Mouse (Mus musculus): ENCODE data around the gene Armc12. TPM values are rescaled to one million over a fixed set of nuclear protein-coding genes. Genes with fewer than 3 reads are reported as not detected.

Armc12 gene
- not detected for polyA plus RNA-seq (2017; shearing (Covaris generic))

DNA sequence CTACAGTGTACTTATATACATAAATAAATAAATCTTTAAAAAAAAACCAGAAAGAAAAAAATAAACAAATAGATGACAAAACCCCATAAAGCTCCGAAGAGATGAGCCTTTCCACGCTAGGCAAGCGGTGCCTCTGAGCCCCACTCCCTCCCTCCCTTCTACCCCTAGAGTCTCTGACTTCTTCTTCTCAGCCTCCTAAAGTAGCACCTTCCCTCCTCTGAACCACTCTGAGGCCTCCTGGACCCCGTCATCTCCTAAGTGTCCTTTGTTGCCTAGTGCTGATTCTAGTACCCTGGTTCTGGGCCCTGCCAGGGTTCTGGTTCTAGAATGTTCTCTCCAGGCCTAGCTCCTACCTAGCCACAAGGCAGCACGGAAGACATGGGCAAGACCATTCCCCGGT is at the start of gene Armc12:
Gene Armc12, plus strand, starts transcription at position 301 of the 400 bp plus-strand sequence.
- no peak for ATAC-seq

DNA sequence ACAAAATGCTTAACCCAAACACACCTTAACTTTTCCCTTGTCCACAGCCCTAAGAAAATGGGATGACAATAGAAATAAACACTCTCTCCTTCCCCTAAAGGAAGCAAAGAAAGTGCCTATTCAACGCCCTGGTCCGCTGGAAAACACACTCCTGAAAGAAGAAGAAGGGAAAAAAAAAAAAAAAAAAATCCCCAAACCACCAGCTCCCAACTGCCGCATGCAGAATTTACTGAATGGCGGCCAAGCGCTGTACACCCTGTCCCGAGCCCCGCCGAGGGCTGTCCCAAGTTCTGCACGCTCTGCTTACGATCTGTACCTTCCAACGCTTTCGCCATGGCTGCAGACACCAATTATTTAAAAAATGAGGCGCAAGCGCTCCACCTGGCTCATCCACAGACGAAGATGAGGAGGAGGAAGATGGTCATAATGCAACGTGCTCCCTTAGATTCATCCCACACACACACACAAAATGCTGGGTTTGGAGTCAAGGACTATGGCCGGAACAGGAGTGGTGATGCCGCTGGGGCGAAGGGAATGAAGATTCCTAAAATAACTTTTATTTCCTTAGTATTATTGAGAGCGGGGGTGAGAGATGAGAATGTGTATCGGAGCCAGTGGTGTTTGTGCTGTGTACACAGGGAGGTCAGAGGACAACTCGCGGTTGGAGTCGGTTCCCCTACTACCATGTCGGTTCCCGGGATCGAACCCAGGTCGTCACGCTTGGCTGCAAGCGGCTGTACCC is 45.7 kb upstream of the Armc12 start:
- peak; percentile 2 for ATAC-seq

DNA sequence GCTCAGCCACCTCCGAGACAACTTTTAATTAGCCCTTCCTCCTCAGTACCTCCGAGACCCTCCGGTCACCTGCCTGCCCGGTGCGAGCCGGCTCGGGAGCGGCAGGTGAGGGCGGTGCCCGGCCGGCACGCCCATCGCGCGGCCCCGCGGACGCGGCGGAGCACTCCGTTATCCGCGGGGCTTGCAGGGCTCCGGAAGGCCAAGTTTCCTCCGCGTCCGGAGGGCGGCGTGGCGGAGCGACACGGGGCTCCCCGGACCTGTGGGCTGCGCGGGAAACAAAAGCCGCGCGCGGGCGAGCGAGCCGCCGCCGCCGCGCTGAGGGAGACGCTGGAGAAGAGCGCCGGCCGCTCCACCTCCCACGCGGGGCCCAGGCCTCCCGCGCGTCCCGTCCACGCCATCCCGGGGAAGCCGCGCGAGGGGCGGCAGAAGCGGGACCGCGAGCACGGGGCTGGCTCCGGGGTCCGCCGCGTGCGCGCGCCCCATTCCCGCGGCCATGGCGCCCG is 45.1 kb upstream of the Armc12 start:
- ATAC-seq, result peak; percentile 37

DNA sequence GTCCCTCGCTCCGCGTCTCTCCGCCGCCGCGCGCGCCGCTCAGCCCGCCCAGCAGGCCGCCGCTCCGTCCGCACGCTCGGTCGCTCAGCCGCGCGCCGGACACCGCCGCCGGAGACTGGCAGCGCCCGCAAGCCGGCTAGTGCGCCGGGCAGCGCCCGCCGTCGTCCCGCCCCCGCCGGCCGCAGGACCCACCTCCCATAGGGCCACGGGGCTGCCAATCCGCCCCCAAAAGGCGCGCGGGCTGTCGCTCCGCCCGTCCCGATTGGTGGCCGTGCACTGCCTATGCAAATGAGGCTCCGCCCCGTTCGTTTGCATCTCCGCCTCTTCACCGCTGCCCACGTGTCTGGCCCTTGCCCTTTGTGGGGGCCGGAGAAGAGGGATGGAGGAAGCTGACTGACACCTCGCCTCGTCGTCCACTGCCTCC is 44.6 kb upstream of the Armc12 start:
- ATAC-seq, result peak; percentile 97

DNA sequence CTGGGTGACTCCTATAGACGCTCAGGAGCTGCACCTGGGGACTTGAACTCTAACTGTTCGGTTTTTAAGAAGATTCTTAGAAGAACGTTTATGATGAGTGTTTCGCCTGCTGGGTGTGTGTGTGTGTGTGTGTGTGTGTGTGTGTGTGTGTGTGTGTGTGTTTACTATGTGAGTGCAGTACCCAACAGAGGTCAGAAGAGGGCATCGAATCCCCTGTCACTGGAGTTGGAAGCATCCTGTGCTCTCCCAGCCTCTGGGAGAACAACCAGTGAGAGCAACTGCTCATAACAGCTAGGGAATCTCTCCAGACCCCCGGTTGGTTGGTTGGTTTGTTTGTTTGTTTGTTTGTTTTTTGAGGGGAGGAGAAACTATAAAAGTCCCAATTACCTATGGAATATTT is 43.9 kb upstream of the Armc12 start:
- no peak for ATAC-seq

DNA sequence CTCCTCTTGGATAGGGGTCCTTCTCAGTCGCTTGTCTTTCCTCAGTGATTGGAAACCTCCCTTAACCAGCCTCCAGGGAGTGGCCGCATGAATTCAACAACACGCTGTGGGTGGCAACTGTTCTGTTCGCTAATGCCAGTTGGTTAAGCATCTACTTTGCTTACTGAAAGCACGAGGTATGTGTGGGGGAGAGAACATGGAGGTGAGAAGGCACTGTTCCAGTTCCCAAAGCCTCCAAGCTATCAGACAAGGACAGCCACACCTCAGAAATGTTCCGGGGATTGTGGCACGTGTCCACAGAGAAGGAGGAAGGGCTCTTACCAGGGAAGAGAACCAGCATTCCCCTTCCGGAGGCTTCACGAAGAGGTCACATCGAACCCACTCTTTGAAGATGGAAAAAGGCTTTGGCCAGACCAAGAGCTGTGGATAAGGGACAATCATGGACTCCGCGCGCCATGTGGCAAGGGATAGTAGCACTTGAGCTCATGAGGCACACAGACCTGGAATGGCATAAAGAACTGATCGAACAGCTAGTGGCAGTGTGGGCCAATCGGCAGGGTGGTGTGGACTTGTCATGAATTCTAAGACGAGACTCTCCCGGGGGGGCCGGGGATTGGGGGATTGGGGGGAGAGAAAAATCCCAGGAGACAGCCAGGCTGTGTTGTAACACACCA is 42.9 kb upstream of the Armc12 start:
- ATAC-seq, result no peak

DNA sequence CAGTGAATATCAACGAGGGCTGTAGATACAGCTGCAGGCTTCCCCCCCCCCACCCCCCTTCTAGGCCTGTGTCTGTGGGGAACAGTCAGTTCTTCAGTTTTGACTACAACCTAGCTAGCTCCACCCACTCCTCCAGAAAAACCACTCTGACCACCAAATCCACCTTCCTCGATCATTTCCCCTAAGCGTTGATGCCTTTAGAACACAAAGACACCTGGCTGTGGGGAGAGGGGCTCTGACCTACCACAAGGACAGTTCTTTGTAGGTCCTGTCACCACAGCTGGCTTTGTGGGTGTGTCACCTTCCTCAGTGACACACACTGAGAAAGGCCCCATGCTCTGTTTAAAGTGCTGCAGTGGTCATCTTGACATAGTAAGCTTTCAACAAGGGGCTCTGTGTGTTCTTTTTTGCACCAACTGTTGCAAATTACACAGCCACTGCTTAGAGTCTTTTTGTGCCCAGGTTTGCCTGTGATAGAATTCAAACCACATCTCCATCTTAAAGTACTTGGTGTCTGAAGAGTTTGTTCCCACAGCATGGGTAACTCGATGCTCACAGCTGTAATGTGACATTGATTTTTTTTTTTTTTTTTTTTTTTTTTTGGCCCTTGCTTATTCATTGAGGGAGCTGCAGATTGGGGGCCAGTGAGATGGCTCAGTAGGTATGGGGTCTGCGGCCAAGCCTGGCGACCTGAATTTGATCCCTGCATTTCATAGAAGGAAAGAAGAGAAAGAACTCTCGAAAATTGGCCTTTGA is 42.2 kb upstream of the Armc12 start:
- no peak for ATAC-seq

DNA sequence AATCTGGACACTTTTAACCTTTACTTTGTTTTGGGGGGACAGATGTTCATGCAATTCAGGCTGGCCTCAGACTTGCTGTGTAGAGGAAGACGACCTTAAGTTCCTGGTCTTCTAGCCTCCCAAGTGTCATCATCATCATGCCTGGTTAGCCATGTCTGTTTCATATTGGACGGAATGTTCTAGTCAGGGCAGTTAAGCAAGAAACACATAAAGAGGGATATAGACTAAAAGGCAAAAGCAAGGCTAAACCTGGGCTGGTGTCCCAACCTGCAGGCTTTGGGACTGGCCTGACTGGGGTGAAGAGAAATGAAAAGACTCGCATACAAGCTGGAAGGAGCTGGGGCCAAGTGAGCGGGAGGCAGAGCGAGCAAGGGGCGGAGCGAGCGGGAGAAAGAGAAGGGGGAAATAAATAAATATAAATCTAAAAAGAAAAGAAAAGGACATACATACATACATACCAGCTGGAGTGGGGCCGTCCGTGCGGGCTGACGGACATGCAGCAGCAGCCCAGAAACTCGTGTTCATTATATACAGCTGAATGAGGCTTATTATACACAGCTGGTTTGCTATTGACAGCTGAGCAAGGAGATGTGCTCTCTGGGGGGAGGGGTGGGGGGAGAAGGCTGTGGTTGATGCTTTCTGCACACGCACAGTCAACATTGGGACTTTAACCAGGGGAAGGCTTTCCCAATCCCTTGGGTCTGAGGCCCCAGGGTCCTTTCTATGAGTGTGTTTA is 39.4 kb upstream of the Armc12 start:
- no peak for ATAC-seq

DNA sequence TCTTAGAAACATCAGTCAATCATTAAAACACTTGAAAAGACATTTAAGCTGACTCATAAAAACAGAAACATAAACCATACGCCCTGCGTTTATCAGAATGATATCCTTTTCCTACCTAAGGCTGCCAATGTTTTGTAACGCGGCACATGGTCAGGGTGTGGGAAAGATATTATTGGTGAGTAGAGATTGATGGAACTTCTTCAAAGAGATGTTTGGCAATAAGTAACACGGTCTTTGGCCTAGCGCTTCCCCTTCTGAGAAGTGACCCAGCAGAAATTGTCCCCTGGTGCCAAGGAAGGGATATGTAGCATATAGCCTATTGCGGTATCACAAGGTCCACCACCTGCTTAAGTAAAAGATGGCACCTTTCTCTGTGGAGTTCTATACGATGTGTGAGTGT is 34.8 kb upstream of the Armc12 start:
- no peak for ATAC-seq

DNA sequence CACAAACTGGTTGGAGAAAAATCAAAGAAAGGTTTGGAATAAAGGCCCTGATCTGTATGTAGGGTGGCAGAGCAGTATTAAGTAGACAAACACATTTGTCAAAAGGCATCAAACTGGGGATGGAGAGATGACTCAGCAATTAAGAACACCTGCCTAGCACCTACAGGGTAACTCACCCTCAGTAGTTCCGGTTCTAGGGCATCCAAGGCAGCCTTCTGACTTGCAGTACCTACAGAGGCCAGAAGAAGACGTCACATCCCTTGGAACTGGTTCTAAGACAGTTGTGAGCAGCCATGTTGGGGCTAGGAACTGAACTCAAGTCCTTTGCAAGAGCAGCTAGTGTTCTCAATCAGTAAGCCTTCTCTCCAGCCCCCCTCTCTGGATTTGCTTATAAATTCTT is 31.4 kb upstream of the Armc12 start:
- no peak for ATAC-seq

DNA sequence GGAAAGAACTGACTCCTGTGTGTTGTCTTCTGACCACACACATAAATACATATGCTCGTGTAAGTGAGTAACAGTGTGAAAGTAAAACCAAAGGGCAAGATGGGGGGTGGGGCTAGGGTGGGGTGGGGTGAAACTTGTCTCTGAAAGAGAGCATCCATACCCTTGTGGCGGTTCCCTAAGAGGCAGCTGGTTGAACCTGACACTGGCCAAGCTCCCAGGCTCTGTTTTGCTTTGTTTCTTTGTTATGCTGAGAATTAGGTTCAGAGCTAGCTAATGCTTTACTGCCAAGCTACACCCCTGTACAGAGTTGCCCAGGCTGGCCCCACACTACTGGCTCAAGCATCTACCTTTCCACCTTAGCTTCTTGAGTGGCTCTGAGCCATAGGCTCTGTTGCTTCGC is 30.1 kb upstream of the Armc12 start:
- no peak for ATAC-seq

DNA sequence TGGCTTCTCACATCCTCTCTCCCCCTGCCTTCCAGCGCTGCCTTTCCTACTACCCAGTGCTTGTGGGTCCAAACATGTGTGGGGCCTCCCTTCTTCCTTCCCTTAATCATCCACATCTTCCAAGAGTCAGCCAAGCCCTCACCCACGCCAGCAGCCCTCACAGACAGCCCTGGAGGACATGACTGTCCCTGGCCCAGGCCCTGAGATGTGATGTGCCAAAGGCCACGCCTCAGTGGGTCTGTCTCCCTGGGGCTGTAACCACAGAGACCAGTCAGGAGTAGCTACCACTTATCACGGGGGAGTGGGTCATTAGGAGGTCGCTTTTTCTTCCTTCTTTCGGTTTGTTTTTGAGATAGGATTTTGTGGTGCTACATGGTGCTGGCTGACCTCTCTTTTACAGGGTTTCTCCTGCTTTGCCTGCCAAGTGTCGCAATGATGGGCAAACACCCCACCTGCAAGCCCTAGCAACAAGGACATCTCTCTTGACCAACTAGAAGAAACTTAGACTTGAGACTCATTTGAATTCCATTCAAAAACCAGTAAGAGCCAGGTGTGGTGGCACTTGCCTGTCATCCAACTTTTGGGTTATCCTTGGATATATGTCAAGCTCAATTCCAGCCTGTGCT is 28.3 kb upstream of the Armc12 start:
- no peak for ATAC-seq

DNA sequence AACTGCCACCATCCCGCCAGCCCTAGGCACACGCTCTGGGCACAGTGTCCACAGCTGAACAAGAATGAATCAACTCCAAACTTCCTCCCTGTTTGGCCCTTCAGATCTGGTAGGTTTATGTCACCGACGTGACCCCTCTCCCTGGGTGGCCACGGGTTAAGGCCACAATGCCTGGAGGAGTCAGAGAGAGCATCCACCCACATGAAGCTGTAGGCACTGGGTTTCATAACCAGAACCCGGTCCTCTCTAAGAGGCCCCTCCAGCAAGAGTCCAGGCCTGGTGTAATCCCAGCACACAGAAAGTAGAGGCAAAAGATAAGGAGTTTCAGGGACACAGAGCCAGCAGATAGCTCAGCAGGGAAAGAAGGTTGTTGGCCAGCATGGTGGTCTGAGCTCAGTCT is 26.4 kb upstream of the Armc12 start:
- ATAC-seq, result no peak

DNA sequence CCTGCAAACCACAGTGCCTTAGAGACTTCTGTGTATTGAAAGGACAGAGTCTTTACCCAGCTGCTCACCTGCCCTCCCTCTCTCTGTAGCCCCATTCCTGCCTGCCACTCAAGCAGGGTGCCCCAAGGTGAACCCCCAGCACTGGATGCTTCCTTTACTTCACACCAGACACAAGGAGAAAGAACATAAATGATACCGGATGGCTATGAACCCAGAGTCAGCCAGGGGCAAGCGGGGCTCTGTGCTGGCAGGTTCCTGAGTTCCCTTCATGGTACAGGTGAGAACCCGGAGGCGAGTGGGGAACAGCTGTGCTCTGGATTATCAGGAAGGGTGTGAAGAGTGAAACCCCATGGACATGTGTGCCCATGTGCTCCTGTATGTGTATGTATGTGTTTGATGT is 25.0 kb upstream of the Armc12 start:
- ATAC-seq, result no peak

DNA sequence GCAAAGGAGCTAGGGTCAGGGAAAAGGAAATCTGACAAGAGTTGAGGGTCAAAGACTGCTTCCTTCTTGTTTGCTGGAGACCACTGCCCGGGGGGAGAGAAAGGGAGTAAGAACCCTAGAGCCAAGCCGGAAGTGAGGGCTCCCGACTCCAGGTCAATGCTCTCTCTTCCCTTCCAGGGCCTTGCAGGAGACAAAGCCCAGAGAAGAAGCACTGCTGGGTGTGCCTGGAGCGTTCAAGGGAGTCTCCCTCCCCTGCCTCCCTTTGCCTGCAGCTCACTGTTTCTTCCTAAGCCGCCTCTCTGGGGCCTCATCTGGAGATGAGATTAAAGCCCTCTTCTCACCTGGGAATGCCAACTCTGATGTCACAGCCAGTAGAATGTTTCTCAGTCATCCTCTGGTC is 23.7 kb upstream of the Armc12 start:
- no peak for ATAC-seq

DNA sequence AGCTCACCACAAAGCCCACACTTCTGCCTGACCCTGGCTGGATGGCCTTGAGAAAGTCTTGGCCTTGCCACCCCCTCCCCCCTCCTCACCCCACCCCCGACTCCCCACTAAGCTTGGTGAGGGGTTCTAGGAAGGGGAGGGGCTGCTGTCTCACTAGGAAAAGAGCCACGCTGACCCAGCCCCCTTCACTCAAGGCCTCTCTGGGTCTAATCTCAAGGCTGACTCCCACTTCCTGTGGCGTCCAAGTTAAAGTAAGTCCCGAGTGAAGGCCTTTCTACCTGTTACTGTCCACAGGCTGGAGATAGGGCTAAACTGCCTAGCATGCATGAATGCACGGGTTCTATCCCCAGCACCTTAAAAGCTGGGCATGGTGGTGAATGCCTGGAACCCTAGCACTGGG is 23.1 kb upstream of the Armc12 start:
- no peak for ATAC-seq

DNA sequence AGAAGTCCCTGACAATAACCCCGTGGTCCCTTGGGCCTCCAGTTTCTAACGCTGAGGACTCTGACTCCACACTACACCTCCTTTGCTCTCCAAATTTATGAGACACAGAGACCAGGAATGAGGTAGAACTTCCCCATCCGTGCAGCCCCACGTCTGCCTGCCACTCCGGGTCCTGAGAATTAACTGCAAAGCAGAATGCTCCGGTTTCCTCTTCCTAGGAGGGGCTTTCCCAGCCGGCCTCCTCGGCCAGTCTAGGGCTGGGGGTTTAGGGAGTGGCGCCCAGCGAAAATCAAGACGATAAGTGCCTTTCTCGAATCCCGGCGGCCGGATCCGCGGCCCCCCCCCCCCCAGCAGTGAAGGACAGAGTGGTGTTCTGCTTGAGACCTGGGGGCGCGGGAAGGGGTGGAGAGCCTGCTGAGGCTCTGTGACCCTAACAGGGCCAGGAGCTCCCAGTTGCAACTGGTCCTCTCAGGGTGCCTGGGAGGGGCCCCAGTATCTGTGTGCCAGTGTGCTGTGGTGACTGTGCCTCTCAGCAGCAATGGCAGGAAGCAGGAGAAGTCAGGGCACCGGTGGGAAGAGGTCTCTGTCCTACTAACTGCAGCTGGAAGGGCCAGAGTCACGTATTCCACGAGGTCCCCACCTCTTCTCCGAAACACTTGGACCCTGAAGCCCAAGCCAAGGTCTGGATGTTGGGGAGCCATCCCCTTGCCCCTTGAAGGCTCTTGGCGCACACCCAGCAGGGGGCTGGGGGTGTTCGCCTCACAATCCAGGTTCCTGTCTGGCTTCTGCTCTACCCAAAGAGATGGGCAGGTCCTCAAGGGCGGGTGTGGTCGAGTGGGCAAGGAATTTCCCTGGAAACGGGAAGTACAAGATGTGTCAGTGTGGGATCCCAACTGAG is 19.9 kb upstream of the Armc12 start:
- peak; percentile 36 for ATAC-seq

DNA sequence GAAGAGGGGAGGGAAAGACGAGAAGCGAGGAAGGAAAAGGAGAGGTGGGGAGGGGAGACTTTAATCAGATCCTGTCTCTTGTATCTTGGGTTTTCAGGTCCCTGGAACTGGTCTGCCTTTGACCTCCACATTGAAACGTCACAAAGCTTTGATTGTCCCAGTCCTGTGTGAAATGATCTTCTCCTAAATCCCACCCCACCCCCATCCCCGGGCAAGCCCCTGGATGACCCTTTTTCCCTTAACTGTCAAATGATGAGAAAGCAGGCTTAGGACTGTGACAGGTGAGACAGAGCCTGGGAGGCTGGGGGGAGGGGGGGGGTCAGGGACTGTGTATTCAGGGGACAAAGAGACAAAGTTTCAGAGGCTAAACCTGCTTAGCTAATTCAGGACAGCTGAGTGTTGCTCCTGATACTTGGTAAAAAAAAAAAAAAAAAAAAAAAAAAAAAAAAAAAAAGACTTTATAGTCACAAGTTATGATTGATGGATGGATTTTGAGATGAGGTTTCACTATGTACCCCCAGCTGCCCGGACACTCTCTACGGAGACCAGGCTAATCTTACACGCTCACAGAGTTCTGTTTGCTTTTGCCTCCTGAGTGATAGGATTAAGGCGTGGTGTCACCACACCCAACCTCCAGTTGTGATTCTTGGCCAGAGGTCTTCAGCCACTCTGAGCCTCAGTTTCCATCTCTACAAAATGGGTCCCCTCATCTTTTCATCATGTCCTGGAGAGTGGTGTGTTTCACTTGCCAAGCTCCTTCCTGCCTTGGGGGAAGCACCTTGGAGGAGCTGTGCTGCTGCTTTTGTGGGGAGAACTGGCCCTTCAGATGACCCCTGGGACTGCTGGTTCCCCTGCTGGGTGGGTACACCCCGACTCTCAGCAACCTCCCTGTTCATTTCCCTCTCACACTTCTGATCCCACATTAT is 18.7 kb upstream of the Armc12 start:
- ATAC-seq, result peak; percentile 28

DNA sequence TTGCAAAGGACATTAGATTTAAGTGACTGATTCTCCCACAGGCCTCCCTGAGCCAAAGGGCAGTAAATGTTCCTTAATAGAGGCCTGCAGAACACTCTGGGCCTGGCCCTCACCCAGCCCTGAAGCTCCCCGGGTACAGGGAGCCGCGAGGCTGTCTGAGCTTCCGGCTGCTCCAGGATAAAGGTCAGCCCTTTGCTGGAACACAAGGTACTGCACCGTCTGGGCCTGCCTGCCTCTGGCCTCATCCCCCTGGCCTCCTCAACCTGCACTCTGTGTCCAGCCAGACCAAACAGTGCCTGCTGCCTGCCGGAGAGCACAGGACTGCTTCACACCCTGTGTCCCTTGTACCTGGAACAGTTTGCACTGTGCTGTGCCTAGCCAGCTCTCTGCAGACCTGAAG is 17.9 kb upstream of the Armc12 start:
- ATAC-seq, result no peak

DNA sequence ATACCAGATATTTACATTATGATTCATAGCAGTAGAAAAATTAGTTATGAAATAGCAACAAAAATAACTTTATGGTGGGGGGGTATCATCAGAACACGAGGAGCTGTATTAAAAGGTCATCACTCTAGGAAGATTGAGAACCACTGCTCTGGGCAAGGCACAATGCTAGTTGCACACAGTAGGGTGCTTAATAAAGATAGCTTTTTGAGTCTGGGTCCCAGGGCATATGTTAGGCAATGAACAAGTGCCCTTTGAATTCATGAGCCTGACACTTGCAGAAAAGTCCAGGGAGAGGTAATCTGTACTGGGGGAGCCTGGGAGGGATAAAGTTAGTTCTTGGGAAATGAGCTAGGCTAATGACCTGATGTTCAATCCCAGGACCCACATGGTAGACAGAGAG is 17.3 kb upstream of the Armc12 start:
- no peak for ATAC-seq
